Mouse (Mus musculus) heart, adult 2 months (tissue): ENCODE measurements around the gene Pin4. TPM values are rescaled to one million over a fixed set of nuclear protein-coding genes. Genes with fewer than 3 reads are reported as not detected.

Source experiments
- DNase-seq, 2 experiments: peaks; one replicate each; pipeline ENCODE4 v3.0.0; 2021
- H3K27ac ChIP-seq: fragments of 200-600 bp; 2 replicates; pipeline ENCODE4 v1.8.1; 2022
- H3K27me3 ChIP-seq: fragments of 200-500 bp; 2 replicates; pipeline ENCODE4 v1.6.1; 2012; ENCODE audit warnings: mild to moderate bottlenecking, low read length, inconsistent platforms, mixed read lengths; ENCODE audit not compliant: control insufficient read depth, insufficient read depth
- H3K36me3 ChIP-seq: fragments of 200-500 bp; 2 replicates; pipeline ENCODE4 v1.6.1; 2012; ENCODE audit warnings: low read length, inconsistent platforms; ENCODE audit not compliant: control insufficient read depth, insufficient read depth
- H3K4me1 ChIP-seq: fragments of 200-500 bp; 2 replicates; pipeline ENCODE4 v1.6.1; 2011; ENCODE audit warnings: low read length; ENCODE audit not compliant: control insufficient read depth, insufficient read depth
- H3K4me3 ChIP-seq: fragments of 200-600 bp; 2 replicates; pipeline ENCODE4 v1.8.1; 2022
- H3K79me2 ChIP-seq: fragments of 200-500 bp; replicated peaks from 2 replicates; pipeline ENCODE4 v1.6.1; 2012; ENCODE audit warnings: mild to moderate bottlenecking, inconsistent platforms, low read length, moderate library complexity, mixed read lengths; ENCODE audit not compliant: control insufficient read depth, insufficient read depth
- H3K9ac ChIP-seq: fragments of 200-500 bp; 2 replicates; pipeline ENCODE4 v1.6.1; 2012; ENCODE audit warnings: low read depth, mild to moderate bottlenecking, control low read depth, inconsistent platforms, low read length, mixed read lengths
- CTCF ChIP-seq: fragments of 200-600 bp; IDR thresholded peaks from 2 replicates; pipeline ENCODE4 v1.8.1; 2022; ENCODE audit warnings: antibody characterized with exemption, mild to moderate bottlenecking, moderate library complexity
- EP300 ChIP-seq: fragments of 200-500 bp; IDR thresholded peaks from 2 replicates; pipeline ENCODE4 v1.6.1; 2011; ENCODE audit warnings: low read depth, low read length, control low read depth; ENCODE audit not compliant: insufficient read depth
- POLR2A ChIP-seq: fragments of 200-500 bp; IDR thresholded peaks from 2 replicates; pipeline ENCODE4 v1.6.1; 2011; ENCODE audit warnings: mild to moderate bottlenecking, low read depth, low read length, control low read depth; ENCODE audit not compliant: insufficient read depth
- WGBS: fragments of 180-500 bp; shearing (Covaris S2); methylation state at CpG from one replicate; pipeline ENCODE4 v1.1.7; 2018; 5-methylcytosine and 5-hydroxymethylcytosine counted together
- intact Hi-C: fragments of 180-260 bp; cut with DNase I; formaldehyde crosslinking; loops from one replicate; pipeline ENCODE4 v1.15.1; 2025
- polyA plus RNA-seq: library from polyadenylated mRNA; depleted of rRNA; stranded (reverse); fragments of >200 nt; gene quantifications from 2 replicates; pipeline ENCODE4 v1.2.3, GENCODE M21; 2012; rRNA removed
- total RNA-seq, 2 experiments: library from RNA; stranded (reverse); gene quantifications; 2 replicates each; pipeline ENCODE4 v1.2.3; 2021

Gene Pin4
- total and polyA plus RNA-seq, 3 experiments = 1.8 to 16.4 (median 16.4) TPM

- TF ChIP-seq CTCF (no peak), EP300 (no peak), POLR2A (no peak)
- no peak for DNase-seq
- Histone ChIP-seq H3K36me3 (no peaks in the 10 kb centered on the region), H3K27ac (no peak overlapping the region), H3K9ac (no peak overlapping the region), H3K79me2 (no peaks in the 10 kb centered on the region), H3K27me3 (no peaks in the 10 kb centered on the region), H3K4me1 (no peaks in the 10 kb centered on the region; the same call in 1 of the 2 replicates), H3K4me3 (no peak overlapping the region)
- intact Hi-C loops = no loop called here
- WGBS = 30% methylated on average over 3 of the region's 3 CpGs
These were observed 51.7 kb downstream of the Pin4 start for GRCm38 (mm10) chrX:102170900-102171299.

GRCm38 (mm10) chrX:102175538-102176287 is 56.5 kb downstream of the Pin4 start:
- Histone ChIP-seq H3K36me3 (no peaks in the 10 kb centered on the region), H3K4me1 (no peaks in the 10 kb centered on the region), H3K79me2 (no peaks in the 10 kb centered on the region), H3K9ac (no peak overlapping the region), H3K27ac (no peak overlapping the region), H3K4me3 (no peak overlapping the region), H3K27me3 (no peaks in the 10 kb centered on the region)
- no peak for DNase-seq
- no peak for TF ChIP-seq CTCF
- no peak for TF ChIP-seq POLR2A
- TF ChIP-seq EP300 = no peak
- WGBS = 75% methylated on average over 5 of the region's 5 CpGs
- intact Hi-C loops = no loop called here

Other genes with a start within 250 kb of the Pin4 start
- 1 to 10 TPM; 1.7 to 2.3 TPM for gene Rtl5, start 48.1 kb upstream of the Pin4 start, total RNA-seq
- gene Rtl5, start 48.1 kb upstream of the Pin4 start, polyA plus RNA-seq = 2.1 and 4.6 TPM in 2 replicates
- under 1 TPM; 0.34 to 0.36 TPM for gene Ercc6l, start 37.6 kb downstream of the Pin4 start, total RNA-seq
- gene Ercc6l, start 37.6 kb downstream of the Pin4 start, polyA plus RNA-seq = 0.10 and 0.23 TPM in 2 replicates
- gene Rps4x, start 69.9 kb downstream of the Pin4 start, total RNA-seq = 100 to 1,000 TPM; 560 to 757 TPM
- gene Rps4x, start 69.9 kb downstream of the Pin4 start, polyA plus RNA-seq = 348 and 596 TPM in 2 replicates
- 1 to 10 TPM in 1 of 2 experiments, under 1 TPM in 1; 0.93 to 1.0 TPM for gene Cited1, start 132.7 kb downstream of the Pin4 start, total RNA-seq
- 3.5 and 5.2 TPM in 2 replicates for gene Cited1, start 132.7 kb downstream of the Pin4 start, polyA plus RNA-seq